8 mouse cellular contexts compared by ENCODE assay signal in genomic region chr10:52381845-52382591, GRCm38 (mm10). TPM values are rescaled to one million over a fixed set of nuclear protein-coding genes. Genes with fewer than 3 reads are reported as not detected.
DNase-seq lines count a peak whose midpoint lies in the region; ATAC-seq and TF ChIP-seq lines count a peak whose summit lies in the region.

Gene Gopc (minus strand): TSS chr10:52382124.

- H3K27me3 ChIP-seq in E14TG2a.4 (ENCODE audit: insufficient read depth, low read length) = no peaks in the 10 kb centered on the region
- H3K27me3 ChIP-seq in forebrain, embryonic 13.5 days = no peaks in the 10 kb centered on the region
- no peaks in the 10 kb centered on the region for H3K27me3 ChIP-seq in liver, postnatal 0 days (ENCODE audit: insufficient read depth, low read length)
- H3K27me3 ChIP-seq in neural tube, embryonic 14.5 days (ENCODE audit: control insufficient read depth, insufficient read depth, low read length) = no peaks in the 10 kb centered on the region

- H3K4me1 ChIP-seq in E14TG2a.4 (replicated peaks; ENCODE audit: low read depth, low read length) = peaks cover 25% of the 10 kb centered on the region
- H3K4me1 ChIP-seq in forebrain, embryonic 13.5 days = peaks cover 26% of the 10 kb centered on the region
- peaks cover 12% of the 10 kb centered on the region for H3K4me1 ChIP-seq in liver, postnatal 0 days (ENCODE audit: insufficient read depth)
- peaks cover 12% of the 10 kb centered on the region for H3K4me1 ChIP-seq in neural tube, embryonic 14.5 days (ENCODE audit: control insufficient read depth, insufficient read depth, low read length)

- no peaks in the 10 kb centered on the region for H3K9me3 ChIP-seq in E14TG2a.4 (ENCODE audit: low read length)
- H3K9me3 ChIP-seq in forebrain, embryonic 13.5 days (replicated peaks) = no peaks in the 10 kb centered on the region
- no peaks in the 10 kb centered on the region for H3K9me3 ChIP-seq in liver, postnatal 0 days (ENCODE audit: low read length)
- no peaks in the 10 kb centered on the region for H3K9me3 ChIP-seq in neural tube, embryonic 14.5 days (ENCODE audit: control insufficient read depth, low read length)

- intact Hi-C loops in heart, postnatal 10 days (cut with DNase I) = loop anchor here (2.0 kb wide), 1 partner anchor 149 kb away; the partner anchor contains the start of gene Dcbld1

- WGBS in forebrain, embryonic 13.5 days = under 1% methylated on average over 56 of the region's 71 CpGs
- whole genome bisulfite sequencing in large intestine, adult 2 months = under 1% methylated on average over 71 of the region's 71 CpGs
- WGBS in liver, postnatal 0 days (ENCODE audit: insufficient replicate concordance) = under 1% methylated on average over 51 of the region's 71 CpGs
- WGBS in neural tube, embryonic 14.5 days = under 1% methylated on average over 61 of the region's 71 CpGs

- no peak for TF ChIP-seq CTCF in E14TG2a.4 (conservative IDR thresholded peaks at IDR 0.05; ENCODE audit: low read length)
- TF ChIP-seq CTCF in liver, postnatal 0 days (IDR thresholded peaks at IDR 0.05; ENCODE audit: low read depth) = no peak

- H3K36me3 ChIP-seq in E14TG2a.4 (ENCODE audit: insufficient read depth, low read length) = no peaks in the 10 kb centered on the region
- H3K36me3 ChIP-seq in forebrain, embryonic 13.5 days (ENCODE audit: poor library complexity, severe bottlenecking) = no peaks in the 10 kb centered on the region
- no peaks in the 10 kb centered on the region for H3K36me3 ChIP-seq in liver, postnatal 0 days (replicated peaks; ENCODE audit: insufficient read depth, low read length)
- H3K36me3 ChIP-seq in neural tube, embryonic 14.5 days (ENCODE audit: control insufficient read depth, insufficient read depth, low read length) = no peaks in the 10 kb centered on the region

- peak within 1 kb of the TSS; percentile 95 for H3K9ac ChIP-seq in forebrain, embryonic 13.5 days
- peak within 1 kb of the TSS; percentile 92 for H3K9ac ChIP-seq in liver, postnatal 0 days (replicated peaks)
- peak within 1 kb of the TSS; percentile 89 for H3K9ac ChIP-seq in neural tube, embryonic 14.5 days (replicated peaks; ENCODE audit: low read depth, low read length)

- no peak for TF ChIP-seq EP300 in liver, postnatal 0 days (IDR thresholded peaks at IDR 0.05; ENCODE audit: low read depth)

- peak; percentile 98 for ATAC-seq in forebrain, embryonic 13.5 days
- ATAC-seq in liver, postnatal 0 days = peak; percentile 98
- peak; percentile 98 for ATAC-seq in neural tube, embryonic 14.5 days (ENCODE audit: low read depth)

- peak within 1 kb of the TSS; percentile 97 for H3K4me3 ChIP-seq in E14TG2a.4 (replicated peaks; ENCODE audit: low read length)
- H3K4me3 ChIP-seq in forebrain, embryonic 13.5 days = peak within 1 kb of the TSS; percentile 87
- H3K4me3 ChIP-seq in liver, postnatal 0 days (ENCODE audit: low read depth, low read length) = peak within 1 kb of the TSS; percentile 99
- H3K4me3 ChIP-seq in neural tube, embryonic 14.5 days (ENCODE audit: low read depth, low read length) = peak within 1 kb of the TSS; percentile 84

- DNase-seq in c-Kit-positive CD71-positive TER-119-positive erythroid progenitor cells, embryonic 14.5 days (ENCODE audit: low spot score) = peak; percentile 98
- peak; percentile 98 for DNase-seq in heart, postnatal 10 days
- peak; percentile 86 for DNase-seq in large intestine, adult 2 months (ENCODE audit: low read depth, low spot score)
- peak; percentile 98 for DNase-seq in liver, postnatal 0 days
- DNase-seq in testis, postnatal 10 days (ENCODE audit: low spot score) = peak; percentile 99

- H3K27ac ChIP-seq in forebrain, embryonic 13.5 days = peak within 1 kb of the TSS; percentile 93
- peak within 1 kb of the TSS; percentile 96 for H3K27ac ChIP-seq in liver, postnatal 0 days (ENCODE audit: low read depth)
- peak within 1 kb of the TSS; percentile 96 for H3K27ac ChIP-seq in neural tube, embryonic 14.5 days (ENCODE audit: low read depth, low read length)

- H3K4me2 ChIP-seq in forebrain, embryonic 13.5 days = peak within 1 kb of the TSS; percentile 83
- H3K4me2 ChIP-seq in liver, postnatal 0 days (ENCODE audit: low read depth, low read length) = peak within 1 kb of the TSS; percentile 96
- H3K4me2 ChIP-seq in neural tube, embryonic 14.5 days (ENCODE audit: low read depth, low read length) = peak within 1 kb of the TSS; percentile 65

RNA-seq across cellular contexts. Expression of gene Gopc, which starts in this region (rescaled TPM):
- polyA plus RNA-seq in forebrain, embryonic 13.5 days (2015; fragmentation: Nextera tagmentation; extraction: Ambion mirVana) = 18.4 and 20.0 TPM in 2 replicates
- total RNA-seq in heart, postnatal 10 days (2021) = 10 to 100 TPM; 20.9 to 21.4 TPM
- polyA plus RNA-seq in large intestine, adult 2 months (2012; rRNA removed) = 2.3 and 3.5 TPM in 2 replicates
- polyA plus RNA-seq in liver, postnatal 0 days (2015; fragmentation: Nextera tagmentation; extraction: Ambion mirVana) = 4.7 and 5.0 TPM in 2 replicates
- 29.0 and 32.8 TPM in 2 replicates for polyA plus RNA-seq in neural tube, embryonic 14.5 days (2014; fragmentation: Nextera tagmentation; extraction: Ambion mirVana)

Comparison
In these comparisons a context has a peak if more than half of its experiments do, and no peak if none do; other contexts are left out.
1. Peak in every context shown above with its lines: DNase-seq, ATAC-seq, H3K4me3 ChIP-seq and H3K27ac ChIP-seq.